Mouse (Mus musculus): ENCODE results near the gene Gm20388. TPM values are rescaled to one million over a fixed set of nuclear protein-coding genes. Genes with fewer than 3 reads are reported as not detected.
A peak's percentile ranks its signal among the peaks of the same experiment; 100 is the strongest.

Gene Gm20388
- polyA plus RNA-seq, 1 experiment from 2014 or later: not detected

DNA sequence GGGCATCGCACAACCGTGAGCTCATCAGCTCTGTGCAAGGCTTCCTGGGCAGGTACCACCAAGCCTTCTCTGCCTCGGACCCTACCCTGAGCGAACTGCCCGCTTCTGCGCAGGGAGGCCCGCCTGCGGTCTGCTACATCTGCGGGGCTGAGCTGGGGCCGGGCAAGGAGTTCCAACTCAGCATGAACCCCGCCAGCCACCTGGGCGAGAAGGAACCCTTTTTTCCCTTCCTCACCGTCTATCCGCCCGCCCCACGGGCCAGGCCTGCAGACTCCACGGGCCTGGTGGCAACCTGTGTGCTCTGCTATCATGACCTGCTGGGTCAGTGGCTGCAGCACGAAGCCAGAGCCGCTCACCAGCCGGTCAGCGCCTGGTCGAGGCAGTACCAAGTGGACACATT, 319.4 kb downstream of the Gm20388 start:
- H3K4me2 ChIP-seq: peak overlapping the region; percentile 80
- peak overlapping the region; percentile 85 for H3K9ac ChIP-seq
- H3K4me3 ChIP-seq: peak overlapping the region; percentile 69
- no peaks in the 10 kb centered on the region for H3K9me3 ChIP-seq
- H3K27me3 ChIP-seq (replicated peaks): peaks cover 42% of the 10 kb centered on the region
- no peak overlapping the region for H3K27ac ChIP-seq (replicated peaks)
- H3K4me1 ChIP-seq: peaks cover 88% of the 10 kb centered on the region
- no peak for ATAC-seq (ENCODE audit: extremely low read depth, insufficient number of reproducible peaks, low FRiP score, low TSS enrichment)
- WGBS: 19% methylated on average over 22 of the region's 22 CpGs
- H3K36me3 ChIP-seq: no peaks in the 10 kb centered on the region

DNA sequence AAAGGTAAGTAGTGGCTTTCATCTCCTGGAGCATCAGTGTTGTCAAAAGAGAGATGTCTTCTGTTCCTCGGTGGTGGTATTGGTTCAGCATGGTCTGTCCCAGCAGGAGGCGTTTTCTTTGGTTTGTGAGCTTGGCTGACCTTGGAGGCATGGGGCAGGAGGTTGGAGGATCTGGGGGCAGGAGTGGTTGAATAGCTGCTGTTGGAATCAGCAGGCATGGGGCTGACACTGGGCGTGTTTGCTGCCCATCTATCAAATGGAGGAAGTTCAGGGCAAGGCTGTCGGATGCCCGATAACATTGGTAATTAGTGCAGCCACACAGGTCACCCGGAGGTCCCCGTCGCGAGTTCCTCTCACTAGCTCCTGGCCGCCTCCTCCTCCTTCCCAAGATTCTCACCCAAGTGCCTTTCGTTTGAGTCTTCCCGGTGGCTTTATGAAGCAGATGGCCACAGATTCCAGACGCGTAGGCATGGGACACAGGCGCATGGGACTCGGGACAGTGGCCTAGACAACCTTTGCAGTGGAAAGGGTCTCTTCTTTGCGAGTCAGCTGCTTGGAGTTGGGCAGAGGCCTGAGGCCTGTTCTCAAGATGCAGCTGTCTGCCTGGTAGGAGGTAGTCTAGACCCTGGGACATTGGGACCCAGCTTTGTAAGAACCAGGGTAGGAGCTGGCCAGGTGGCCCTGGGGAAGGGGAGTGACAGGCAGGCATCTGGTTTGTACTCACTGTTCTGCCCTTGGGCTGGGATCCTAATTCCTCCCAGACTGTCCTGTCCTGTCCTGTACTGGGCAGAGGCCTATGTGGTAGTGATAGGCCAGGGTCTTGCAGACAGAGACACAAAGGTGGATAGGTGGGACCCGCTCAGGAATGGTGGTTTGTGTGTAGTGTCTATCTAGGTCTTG, 320.3 kb downstream of the Gm20388 start:
- no peak for ATAC-seq (ENCODE audit: extremely low read depth, insufficient number of reproducible peaks, low FRiP score, low TSS enrichment)
- peak overlapping the region; percentile 85 for H3K9ac ChIP-seq
- peak overlapping the region; percentile 69 for H3K4me3 ChIP-seq
- peak overlapping the region; percentile 80 for H3K4me2 ChIP-seq
- peaks cover 4% of the 10 kb centered on the region; the same call in 1 of the 2 replicates for H3K36me3 ChIP-seq
- WGBS: 49% methylated on average over 18 of the region's 18 CpGs
- peaks cover 83% of the 10 kb centered on the region for H3K4me1 ChIP-seq
- H3K9me3 ChIP-seq: no peaks in the 10 kb centered on the region
- H3K27me3 ChIP-seq (replicated peaks): peaks cover 42% of the 10 kb centered on the region
- H3K27ac ChIP-seq (replicated peaks): no peak overlapping the region

DNA sequence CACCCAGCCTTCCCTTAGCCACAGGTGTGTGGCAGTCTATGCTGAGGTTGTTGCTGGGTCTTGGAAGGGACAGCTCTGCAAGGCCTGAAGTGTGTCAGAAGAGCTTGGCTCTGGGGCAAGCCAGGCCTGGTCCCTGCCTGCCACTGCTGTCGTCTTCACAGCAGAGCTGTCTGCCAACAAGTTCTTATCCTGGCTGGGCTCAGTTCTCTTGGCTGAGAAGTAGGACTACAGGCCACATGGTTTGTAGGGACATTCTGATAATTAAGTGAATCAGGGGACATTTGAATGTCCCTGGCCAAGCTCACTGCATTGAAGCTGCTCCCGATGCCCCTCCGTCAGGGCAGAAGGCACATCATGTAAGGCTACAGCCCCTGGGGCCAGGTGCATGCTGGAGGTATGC, 321.2 kb downstream of the Gm20388 start:
- Histone ChIP-seq H3K9ac (peak overlapping the region; percentile 85), H3K4me1 (peaks cover 74% of the 10 kb centered on the region)

DNA sequence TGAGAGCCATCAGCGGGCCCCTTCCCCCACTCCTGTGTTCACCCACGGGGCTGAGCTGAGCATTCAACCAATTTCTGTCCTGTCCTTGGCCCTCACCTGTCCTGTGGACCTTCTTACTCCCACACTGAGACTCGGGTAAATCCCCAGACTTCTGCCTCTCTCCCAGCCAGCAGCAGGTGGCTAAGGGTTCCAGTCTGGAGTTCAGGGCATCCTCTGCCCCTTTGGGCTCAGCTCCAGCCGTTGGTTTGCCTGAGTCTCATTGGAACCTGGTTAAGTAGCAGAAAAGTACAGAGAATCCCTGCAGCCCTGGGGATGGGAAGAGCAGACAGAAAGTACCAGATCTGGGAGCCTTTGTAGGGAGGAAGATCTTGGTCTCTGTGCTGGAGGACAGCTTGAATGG, 321.8 kb downstream of the Gm20388 start:
- H3K4me3 ChIP-seq: peak overlapping the region; percentile 69
- H3K4me2 ChIP-seq: peak overlapping the region; percentile 80
- H3K4me1 ChIP-seq: peaks cover 69% of the 10 kb centered on the region
- no peak for ATAC-seq (ENCODE audit: extremely low read depth, insufficient number of reproducible peaks, low FRiP score, low TSS enrichment)
- H3K27ac ChIP-seq (replicated peaks): no peak overlapping the region
- H3K27me3 ChIP-seq (replicated peaks): peaks cover 42% of the 10 kb centered on the region
- peak overlapping the region; percentile 65 for H3K9ac ChIP-seq
- H3K9me3 ChIP-seq: no peaks in the 10 kb centered on the region
- peaks cover 6% of the 10 kb centered on the region; the same call in 1 of the 2 replicates for H3K36me3 ChIP-seq
- 45% methylated on average over 4 of the region's 4 CpGs for WGBS

More for the DNA sequence above, 321.2 kb downstream of the Gm20388 start:
- Histone ChIP-seq H3K9me3 (no peaks in the 10 kb centered on the region), H3K27me3 (replicated peaks) (peaks cover 42% of the 10 kb centered on the region), H3K36me3 (peaks cover 6% of the 10 kb centered on the region; the same call in 1 of the 2 replicates), H3K4me2 (peak overlapping the region; percentile 80), H3K4me3 (peak overlapping the region; percentile 69), H3K27ac (replicated peaks) (no peak overlapping the region)
- ATAC-seq (ENCODE audit: extremely low read depth, insufficient number of reproducible peaks, low FRiP score, low TSS enrichment): no peak
- WGBS: 56% methylated on average over 3 of the region's 3 CpGs

DNA sequence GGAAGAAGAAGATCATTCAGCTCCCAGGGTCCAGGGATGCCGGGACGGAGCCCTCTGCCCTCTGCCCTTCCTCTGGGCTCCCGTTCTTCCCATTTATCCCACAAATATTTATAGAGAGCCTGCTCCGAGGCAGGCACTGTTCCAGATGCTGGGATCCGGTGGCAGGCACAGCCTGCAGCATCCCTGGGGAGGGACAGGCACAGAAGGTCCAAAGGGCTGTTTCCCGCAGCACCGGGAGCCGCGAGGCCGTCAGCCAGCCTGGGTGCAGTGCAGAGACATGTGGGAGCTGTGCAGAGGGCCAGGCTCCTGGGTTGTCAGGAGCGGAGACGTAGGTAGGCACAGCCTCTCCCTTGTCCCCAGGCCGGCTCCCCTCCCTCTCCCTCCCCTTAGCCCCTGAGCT, 322.3 kb downstream of the Gm20388 start:
- WGBS: 50% methylated on average over 13 of the region's 13 CpGs
- peaks cover 10% of the 10 kb centered on the region; the same call in 1 of the 2 replicates for H3K36me3 ChIP-seq
- peaks cover 64% of the 10 kb centered on the region for H3K4me1 ChIP-seq
- H3K4me3 ChIP-seq: peak overlapping the region; percentile 69
- H3K9me3 ChIP-seq: no peaks in the 10 kb centered on the region
- peak overlapping the region; percentile 80 for H3K4me2 ChIP-seq
- peak overlapping the region; percentile 65 for H3K9ac ChIP-seq
- no peak for ATAC-seq (ENCODE audit: extremely low read depth, insufficient number of reproducible peaks, low FRiP score, low TSS enrichment)
- no peak overlapping the region for H3K27ac ChIP-seq (replicated peaks)
- H3K27me3 ChIP-seq (replicated peaks): peaks cover 38% of the 10 kb centered on the region

DNA sequence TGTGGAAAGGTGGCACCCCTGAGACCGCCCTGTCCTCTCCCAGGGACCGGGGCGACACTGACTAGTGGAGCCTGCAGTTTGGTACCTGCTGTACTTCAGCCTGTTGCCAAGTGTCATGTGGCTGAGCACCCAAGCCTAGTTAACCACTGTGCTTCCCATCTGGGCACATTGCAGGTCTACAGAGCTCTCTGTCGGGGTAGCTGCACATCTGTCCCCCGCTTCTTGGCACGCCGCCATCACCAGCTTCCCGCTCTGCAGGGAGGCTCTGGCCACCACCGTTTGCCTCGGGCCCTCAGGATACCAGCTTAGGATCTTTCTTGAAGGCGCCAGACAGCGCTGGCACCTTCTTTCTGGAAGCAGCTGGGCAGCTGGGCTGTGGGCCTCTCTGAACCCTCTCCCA, 323.8 kb downstream of the Gm20388 start:
- Histone ChIP-seq H3K27me3 (replicated peaks) (peaks cover 30% of the 10 kb centered on the region), H3K9me3 (no peaks in the 10 kb centered on the region), H3K4me3 (no peak overlapping the region), H3K4me1 (peaks cover 58% of the 10 kb centered on the region), H3K9ac (peak overlapping the region; percentile 54), H3K4me2 (peak overlapping the region; percentile 16), H3K27ac (replicated peaks) (no peak overlapping the region), H3K36me3 (peaks cover 12% of the 10 kb centered on the region; the same call in 1 of the 2 replicates)
- no peak for ATAC-seq (ENCODE audit: extremely low read depth, insufficient number of reproducible peaks, low FRiP score, low TSS enrichment)
- 53% methylated on average over 12 of the region's 12 CpGs for WGBS

DNA sequence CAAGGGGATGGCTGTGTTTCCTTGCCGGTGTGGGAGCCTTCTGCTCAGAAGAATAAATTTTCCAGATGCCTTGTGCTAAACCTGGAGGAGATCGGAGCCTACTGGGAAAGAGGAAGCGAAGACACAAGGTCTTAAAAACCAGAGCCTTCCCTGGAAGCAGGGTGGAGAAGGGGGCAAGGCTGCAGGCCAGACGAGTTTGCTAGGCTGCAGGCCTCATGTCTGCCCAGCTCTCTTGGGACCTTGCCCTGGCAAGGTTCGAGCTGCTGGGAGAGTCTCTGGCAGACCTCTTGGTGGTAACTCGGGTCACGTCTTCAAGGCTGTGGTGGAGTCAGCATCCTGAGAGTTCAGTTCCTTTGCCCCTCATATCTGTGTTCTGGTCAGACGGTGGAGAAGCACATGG, 324.2 kb downstream of the Gm20388 start:
- H3K9me3 ChIP-seq: no peaks in the 10 kb centered on the region
- WGBS: 62% methylated on average over 8 of the region's 8 CpGs
- ATAC-seq (ENCODE audit: extremely low read depth, insufficient number of reproducible peaks, low FRiP score, low TSS enrichment): no peak
- peaks cover 26% of the 10 kb centered on the region for H3K27me3 ChIP-seq (replicated peaks)
- no peak overlapping the region for H3K4me3 ChIP-seq
- H3K27ac ChIP-seq (replicated peaks): no peak overlapping the region
- H3K4me2 ChIP-seq: peak overlapping the region; percentile 16; the same call in 1 of the 2 replicates
- peak overlapping the region; percentile 54 for H3K9ac ChIP-seq
- H3K36me3 ChIP-seq: peaks cover 12% of the 10 kb centered on the region; the same call in 1 of the 2 replicates
- peaks cover 54% of the 10 kb centered on the region for H3K4me1 ChIP-seq

DNA sequence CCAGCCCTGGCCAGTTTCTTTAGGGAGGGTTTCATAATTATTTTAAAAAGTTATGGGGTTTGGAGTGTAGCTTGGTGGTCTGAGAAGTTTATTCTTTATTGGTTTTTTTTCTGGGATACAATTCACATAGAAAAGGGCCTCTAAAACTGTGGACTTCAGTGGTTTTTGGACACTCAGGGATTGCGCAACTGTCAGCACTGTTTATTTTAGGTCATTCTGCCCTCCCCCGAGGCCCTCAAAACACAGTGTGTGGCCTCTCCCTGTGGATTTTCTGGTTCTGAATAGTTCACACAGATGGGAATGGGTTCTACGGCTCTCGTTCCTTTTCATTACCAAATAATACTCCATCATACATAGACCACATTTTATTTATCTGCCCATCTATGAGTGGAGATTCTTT, 332.6 kb downstream of the Gm20388 start:
- Histone ChIP-seq H3K4me2 (no peak overlapping the region), H3K4me1 (no peaks in the 10 kb centered on the region), H3K9me3 (peaks cover 8% of the 10 kb centered on the region; the same call in 1 of the 2 replicates), H3K9ac (no peak overlapping the region), H3K27me3 (replicated peaks) (no peaks in the 10 kb centered on the region), H3K4me3 (no peak overlapping the region), H3K27ac (replicated peaks) (no peak overlapping the region), H3K36me3 (0 out of 2 replicates have a peak, but pooled peaks cover 13% of the 10 kb centered on the region)
- 89% methylated on average over 4 of the region's 4 CpGs for WGBS
- no peak for ATAC-seq (ENCODE audit: extremely low read depth, insufficient number of reproducible peaks, low FRiP score, low TSS enrichment)

DNA sequence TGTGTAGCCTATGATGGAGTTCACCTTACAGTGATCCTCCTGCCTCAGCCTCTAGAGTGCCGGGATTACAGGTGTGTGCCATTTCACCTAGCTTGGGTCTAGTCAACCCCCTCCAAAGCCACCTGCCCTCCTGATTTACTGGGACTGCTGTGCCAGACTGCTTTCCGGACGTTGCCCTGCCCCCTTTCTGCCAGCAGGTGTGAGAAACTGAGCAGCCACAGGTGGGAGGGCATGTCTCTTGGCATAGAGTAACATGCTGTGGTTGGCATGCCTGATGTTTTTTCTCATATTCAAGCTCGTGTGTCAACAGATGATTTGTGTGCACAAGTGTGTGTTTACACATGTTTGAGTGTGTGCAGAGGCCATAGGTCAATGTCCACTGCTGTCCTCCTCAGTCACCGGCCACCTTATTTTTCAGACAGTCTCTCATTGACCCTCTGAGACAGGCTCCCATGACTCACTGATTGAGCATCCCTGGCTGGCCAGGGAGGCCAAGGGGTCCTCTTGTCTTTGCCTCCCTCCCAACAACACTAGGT, 333.3 kb downstream of the Gm20388 start:
- Histone ChIP-seq H3K9ac (no peak overlapping the region), H3K4me1 (no peaks in the 10 kb centered on the region), H3K4me2 (no peak overlapping the region), H3K36me3 (0 out of 2 replicates have a peak, but pooled peaks cover 13% of the 10 kb centered on the region), H3K27me3 (replicated peaks) (no peaks in the 10 kb centered on the region), H3K27ac (replicated peaks) (no peak overlapping the region), H3K4me3 (no peak overlapping the region), H3K9me3 (peaks cover 8% of the 10 kb centered on the region; the same call in 1 of the 2 replicates)
- WGBS: 83% methylated on average over 5 of the region's 5 CpGs
- ATAC-seq (ENCODE audit: extremely low read depth, insufficient number of reproducible peaks, low FRiP score, low TSS enrichment): no peak

DNA sequence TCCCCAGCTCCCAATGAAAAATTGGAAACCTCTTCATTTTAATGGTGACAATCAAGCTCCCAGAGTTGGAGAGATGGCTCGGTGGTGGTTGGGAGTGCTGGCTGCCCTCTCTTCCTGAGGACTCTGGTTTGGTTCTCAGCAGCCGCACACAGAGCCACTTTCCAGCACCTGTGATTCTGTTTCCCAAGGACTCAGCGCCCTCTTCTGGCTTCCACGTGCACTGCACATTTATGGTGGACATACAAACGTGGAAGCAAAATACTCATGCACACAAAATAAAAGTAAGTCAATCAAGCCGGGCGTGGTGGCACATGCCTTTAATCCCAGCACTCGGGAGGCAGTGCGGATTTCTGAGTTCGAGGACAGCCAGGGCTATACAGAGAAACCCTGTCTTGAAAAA, 333.9 kb downstream of the Gm20388 start:
- peaks cover 8% of the 10 kb centered on the region; the same call in 1 of the 2 replicates for H3K9me3 ChIP-seq
- H3K4me1 ChIP-seq: peaks cover 4% of the 10 kb centered on the region; the same call in 1 of the 2 replicates
- no peak overlapping the region for H3K27ac ChIP-seq (replicated peaks)
- H3K36me3 ChIP-seq: 0 out of 2 replicates have a peak, but pooled peaks cover 13% of the 10 kb centered on the region
- H3K9ac ChIP-seq: no peak overlapping the region
- ATAC-seq (ENCODE audit: extremely low read depth, insufficient number of reproducible peaks, low FRiP score, low TSS enrichment): no peak
- H3K4me2 ChIP-seq: no peak overlapping the region
- no peaks in the 10 kb centered on the region for H3K27me3 ChIP-seq (replicated peaks)
- no peak overlapping the region for H3K4me3 ChIP-seq
- WGBS: 83% methylated on average over 10 of the region's 10 CpGs

DNA sequence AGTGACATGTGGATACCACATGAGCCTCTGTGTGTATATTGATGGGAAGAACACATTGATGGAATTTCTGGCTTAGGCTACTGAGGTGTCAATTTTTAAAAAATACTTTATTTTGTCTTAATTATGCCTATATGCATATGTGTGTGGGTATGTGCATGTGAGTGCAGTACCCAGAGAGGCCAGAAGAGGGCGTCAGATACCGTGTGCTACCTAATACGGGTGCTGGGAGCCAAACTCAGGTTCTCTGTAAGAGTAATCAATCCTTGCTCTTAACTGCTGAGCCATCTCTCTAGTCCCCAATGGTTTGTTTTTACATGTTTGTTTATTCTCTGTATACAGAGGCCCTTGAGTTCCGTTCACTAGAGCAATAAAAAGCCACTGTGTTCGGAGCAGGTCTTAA, 337.0 kb downstream of the Gm20388 start:
- ATAC-seq (ENCODE audit: extremely low read depth, insufficient number of reproducible peaks, low FRiP score, low TSS enrichment): no peak
- no peak overlapping the region for H3K4me3 ChIP-seq
- WGBS: 80% methylated on average over 5 of the region's 5 CpGs
- H3K27ac ChIP-seq (replicated peaks): no peak overlapping the region
- peaks cover 28% of the 10 kb centered on the region for H3K4me1 ChIP-seq
- H3K9me3 ChIP-seq: peaks cover 8% of the 10 kb centered on the region; the same call in 1 of the 2 replicates
- H3K36me3 ChIP-seq: 0 out of 2 replicates have a peak, but pooled peaks cover 10% of the 10 kb centered on the region
- no peaks in the 10 kb centered on the region for H3K27me3 ChIP-seq (replicated peaks)
- no peak overlapping the region for H3K4me2 ChIP-seq
- no peak overlapping the region for H3K9ac ChIP-seq

Measured in heart, embryonic 13.5 days (tissue).